Mouse (Mus musculus) kidney, embryonic 16.5 days (tissue): ENCODE measurements at regions not wholly inside any gene's neighbourhood (a gene's known extent, or its start where the extent isn't known, plus 50 kb on each side); places are given as distances from the start of the nearest gene placed in this dataset.

Source experiments
- ATAC-seq: fragments of 200-750 bp; cut with Nextera tagmentation; 2 replicates; pipeline ENCODE4 v1.8.0; 2017; ENCODE audit warnings: moderate TSS enrichment; ENCODE audit not compliant: low FRiP score, low TSS enrichment
- H3K27ac ChIP-seq: fragments of 300-500 bp; sonication (generic); 2 replicates; pipeline ENCODE4 v1.5.1; 2014; ENCODE audit warnings: low read length
- H3K27me3 ChIP-seq: fragments of 300-500 bp; sonication (generic); 2 replicates; pipeline ENCODE4 v1.6.1; 2014; ENCODE audit warnings: low read length, control low read depth, mixed read lengths; ENCODE audit not compliant: insufficient read depth
- H3K36me3 ChIP-seq: fragments of 300-500 bp; sonication (generic); 2 replicates; pipeline ENCODE4 v1.6.1; 2014; ENCODE audit warnings: low read length, control low read depth, mixed read lengths; ENCODE audit not compliant: insufficient read depth
- H3K4me1 ChIP-seq: fragments of 300-500 bp; sonication (generic); 2 replicates; pipeline ENCODE4 v1.6.1; 2014; ENCODE audit warnings: low read length, control low read depth, mixed read lengths; ENCODE audit not compliant: insufficient read depth
- H3K4me2 ChIP-seq: fragments of 300-500 bp; sonication (generic); replicated peaks from 2 replicates; pipeline ENCODE4 v1.6.1; 2014; ENCODE audit warnings: low read depth, low read length
- H3K4me3 ChIP-seq: fragments of 300-500 bp; sonication (generic); 2 replicates; pipeline ENCODE4 v1.5.1; 2014; ENCODE audit warnings: mild to moderate bottlenecking, low read length
- H3K9ac ChIP-seq: fragments of 300-500 bp; sonication (generic); replicated peaks from 2 replicates; pipeline ENCODE4 v1.6.1; 2014; ENCODE audit warnings: low read length
- H3K9me3 ChIP-seq: fragments of 300-500 bp; sonication (generic); 2 replicates; pipeline ENCODE4 v1.6.1; 2016; ENCODE audit warnings: low read length, control low read depth
- WGBS: fragments of 180-500 bp; shearing (Covaris S2); extraction: QIAGEN DNeasy Blood & Tissue Kit; methylation state at CpG from one replicate; pipeline ENCODE4 v1.1.7; 2014; 5-methylcytosine and 5-hydroxymethylcytosine counted together

GRCm38 (mm10) chr2:166429918-166430317 lies 274.5 kb upstream of the Sulf2 start:
- H3K4me3 ChIP-seq = no peak overlapping the region
- no peaks in the 10 kb centered on the region for H3K27me3 ChIP-seq
- ATAC-seq = no peak
- H3K9me3 ChIP-seq = no peaks in the 10 kb centered on the region
- H3K9ac ChIP-seq = no peak overlapping the region
- H3K27ac ChIP-seq = no peak overlapping the region
- H3K4me1 ChIP-seq = peaks cover 24% of the 10 kb centered on the region
- H3K4me2 ChIP-seq = no peak overlapping the region
- WGBS = 54% methylated on average over 5 of the region's 5 CpGs
- H3K36me3 ChIP-seq = no peaks in the 10 kb centered on the region

- peaks cover 20% of the 10 kb centered on the region for H3K4me1 ChIP-seq
- WGBS = 86% methylated on average over 12 of the region's 12 CpGs
- H3K36me3 ChIP-seq = no peaks in the 10 kb centered on the region
- no peak overlapping the region for H3K27ac ChIP-seq
- no peak overlapping the region for H3K4me2 ChIP-seq
- no peaks in the 10 kb centered on the region for H3K27me3 ChIP-seq
- no peak overlapping the region for H3K9ac ChIP-seq
- ATAC-seq = no peak
- H3K4me3 ChIP-seq = no peak overlapping the region
- H3K9me3 ChIP-seq = no peaks in the 10 kb centered on the region
Measured at GRCm38 (mm10) chr2:166429494-166429893, 274.0 kb upstream of the Sulf2 start.

DNA sequence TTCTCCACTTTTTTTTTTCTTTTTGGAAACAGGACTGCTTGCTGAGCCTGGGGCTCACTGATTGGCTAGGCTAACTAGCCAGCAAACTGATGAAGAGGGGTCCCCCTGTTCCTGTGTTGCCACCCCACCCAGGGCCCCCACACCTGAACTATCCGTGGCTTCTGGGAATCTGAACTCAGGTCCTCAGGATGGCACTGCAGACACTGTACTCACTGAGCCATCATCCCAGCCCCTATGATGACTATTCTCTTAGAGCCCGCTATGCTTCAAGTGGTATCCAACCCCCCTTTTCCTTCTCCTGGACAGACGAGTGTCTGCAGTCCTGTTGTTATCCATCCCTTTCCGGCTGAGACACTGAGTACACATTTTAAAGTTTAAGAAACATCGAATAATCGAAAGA lies 271.9 kb upstream of the Sulf2 start:
- H3K4me1 ChIP-seq = peaks cover 14% of the 10 kb centered on the region
- 77% methylated on average over 6 of the region's 6 CpGs for WGBS
- no peak overlapping the region for H3K9ac ChIP-seq
- no peak for ATAC-seq
- no peak overlapping the region for H3K4me2 ChIP-seq
- H3K4me3 ChIP-seq = no peak overlapping the region
- no peak overlapping the region for H3K27ac ChIP-seq
- H3K36me3 ChIP-seq = no peaks in the 10 kb centered on the region
- H3K9me3 ChIP-seq = no peaks in the 10 kb centered on the region
- H3K27me3 ChIP-seq = no peaks in the 10 kb centered on the region

DNA sequence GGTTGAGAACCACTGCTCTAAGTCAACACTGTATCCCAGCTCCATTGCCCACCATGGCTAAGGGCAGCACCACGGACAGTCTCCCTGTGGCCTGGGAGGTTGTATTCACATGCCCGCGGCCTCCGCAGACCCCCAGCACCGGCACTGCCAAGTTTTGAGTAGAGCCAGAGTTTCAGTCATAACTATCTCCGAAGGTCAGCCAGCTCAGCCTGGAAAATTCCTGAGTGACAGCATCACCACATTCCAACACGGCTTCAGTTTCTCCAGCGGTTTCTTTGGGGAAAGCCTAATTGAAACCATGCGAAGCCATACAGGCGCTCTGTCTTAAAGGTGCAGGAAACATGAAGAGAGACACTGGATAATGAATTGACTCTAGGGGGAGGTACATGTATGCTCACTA lies 271.5 kb upstream of the Sulf2 start:
- no peak overlapping the region for H3K27ac ChIP-seq
- 24% methylated on average over 10 of the region's 10 CpGs for WGBS
- H3K4me2 ChIP-seq = no peak overlapping the region

GRCm38 (mm10) chr2:166426457-166426856 lies 271.0 kb upstream of the Sulf2 start:
- H3K27me3 ChIP-seq = no peaks in the 10 kb centered on the region
- H3K27ac ChIP-seq = no peak overlapping the region
- H3K4me3 ChIP-seq = no peak overlapping the region
- peak; percentile 39; the same call in 1 of the 2 replicates for ATAC-seq
- peaks cover 14% of the 10 kb centered on the region for H3K4me1 ChIP-seq
- WGBS = 64% methylated on average over 6 of the region's 6 CpGs
- no peak overlapping the region for H3K9ac ChIP-seq
- no peak overlapping the region for H3K4me2 ChIP-seq
- no peaks in the 10 kb centered on the region for H3K9me3 ChIP-seq
- H3K36me3 ChIP-seq = no peaks in the 10 kb centered on the region

More for the DNA sequence above, 271.5 kb upstream of the Sulf2 start:
- H3K9me3 ChIP-seq = no peaks in the 10 kb centered on the region
- H3K4me3 ChIP-seq = no peak overlapping the region
- H3K9ac ChIP-seq = no peak overlapping the region
- peak; percentile 58; the same call in 1 of the 2 replicates for ATAC-seq
- peaks cover 14% of the 10 kb centered on the region for H3K4me1 ChIP-seq
- H3K27me3 ChIP-seq = no peaks in the 10 kb centered on the region
- no peaks in the 10 kb centered on the region for H3K36me3 ChIP-seq

DNA sequence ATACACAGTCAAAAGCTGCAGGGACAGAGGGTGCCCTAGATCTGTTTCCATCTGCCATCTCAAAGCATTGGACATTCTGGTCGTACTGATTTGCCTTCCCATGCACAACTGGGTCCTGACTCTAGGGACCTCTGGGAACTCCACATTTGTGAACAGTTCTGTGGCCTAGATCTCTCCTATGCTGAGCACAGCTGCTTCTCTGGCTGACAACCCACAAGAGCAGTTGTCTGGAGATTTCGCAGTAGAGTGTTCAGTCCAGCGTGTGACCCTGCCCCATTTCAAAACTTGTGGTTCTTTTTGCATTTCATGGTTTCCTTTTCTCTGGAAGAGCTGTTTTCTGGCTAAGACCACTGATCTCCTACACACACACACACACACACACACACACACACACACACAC lies 269.7 kb upstream of the Sulf2 start:
- Histone ChIP-seq H3K9ac (no peak overlapping the region), H3K27me3 (no peaks in the 10 kb centered on the region), H3K36me3 (no peaks in the 10 kb centered on the region), H3K4me1 (peaks cover 14% of the 10 kb centered on the region), H3K27ac (no peak overlapping the region), H3K9me3 (no peaks in the 10 kb centered on the region), H3K4me2 (no peak overlapping the region), H3K4me3 (no peak overlapping the region)
- ATAC-seq = no peak
- WGBS = 83% methylated on average over 3 of the region's 3 CpGs

- ATAC-seq = no peak
- H3K27ac ChIP-seq = no peak overlapping the region
- H3K4me3 ChIP-seq = no peak overlapping the region
- H3K9ac ChIP-seq = no peak overlapping the region
- H3K4me2 ChIP-seq = no peak overlapping the region
- peaks cover 14% of the 10 kb centered on the region for H3K4me1 ChIP-seq
- no peaks in the 10 kb centered on the region for H3K36me3 ChIP-seq
- WGBS = 75% methylated on average over 6 of the region's 6 CpGs
- H3K9me3 ChIP-seq = no peaks in the 10 kb centered on the region
- no peaks in the 10 kb centered on the region for H3K27me3 ChIP-seq
Measured at GRCm38 (mm10) chr2:166423132-166423660, 267.7 kb upstream of the Sulf2 start.

GRCm38 (mm10) chr2:166420275-166420674 lies 264.8 kb upstream of the Sulf2 start:
- no peaks in the 10 kb centered on the region for H3K36me3 ChIP-seq
- H3K27ac ChIP-seq = no peak overlapping the region
- no peaks in the 10 kb centered on the region for H3K9me3 ChIP-seq
- H3K4me3 ChIP-seq = no peak overlapping the region
- H3K9ac ChIP-seq = no peak overlapping the region
- 67% methylated on average over 8 of the region's 8 CpGs for WGBS
- H3K27me3 ChIP-seq = no peaks in the 10 kb centered on the region
- H3K4me2 ChIP-seq = no peak overlapping the region
- H3K4me1 ChIP-seq = no peaks in the 10 kb centered on the region
- ATAC-seq = no peak

DNA sequence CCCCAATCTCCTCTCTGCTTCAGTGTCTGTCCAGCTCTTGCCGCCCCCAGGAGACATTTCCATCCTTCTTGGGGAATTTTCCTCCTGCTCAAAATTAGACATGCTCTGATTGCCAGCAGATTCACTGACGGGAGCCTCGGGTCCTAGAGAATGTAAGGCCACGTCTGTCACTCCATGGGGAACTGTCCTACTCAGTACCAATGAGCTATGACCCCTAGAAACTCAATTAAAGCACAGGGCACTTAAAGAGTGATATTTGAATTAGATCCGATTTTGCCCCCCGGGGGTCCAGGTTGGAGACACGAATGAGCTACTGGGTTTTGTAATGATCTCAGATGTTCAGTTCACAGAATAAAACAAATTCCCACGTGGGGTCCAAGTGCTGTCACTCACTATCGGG lies 263.8 kb upstream of the Sulf2 start:
- H3K27me3 ChIP-seq = no peaks in the 10 kb centered on the region
- ATAC-seq = no peak
- H3K36me3 ChIP-seq = no peaks in the 10 kb centered on the region
- H3K4me1 ChIP-seq = no peaks in the 10 kb centered on the region
- H3K27ac ChIP-seq = no peak overlapping the region
- no peak overlapping the region for H3K4me2 ChIP-seq
- no peaks in the 10 kb centered on the region for H3K9me3 ChIP-seq
- no peak overlapping the region for H3K4me3 ChIP-seq
- WGBS = 76% methylated on average over 9 of the region's 9 CpGs
- H3K9ac ChIP-seq = no peak overlapping the region

- Histone ChIP-seq H3K4me2 (no peak overlapping the region), H3K9me3 (no peaks in the 10 kb centered on the region), H3K4me1 (no peaks in the 10 kb centered on the region), H3K27me3 (no peaks in the 10 kb centered on the region), H3K27ac (no peak overlapping the region), H3K36me3 (no peaks in the 10 kb centered on the region), H3K4me3 (no peak overlapping the region), H3K9ac (no peak overlapping the region)
- no peak for ATAC-seq
- whole genome bisulfite sequencing = 85% methylated on average over 8 of the region's 8 CpGs
Measured at GRCm38 (mm10) chr2:166418279-166418678, 262.8 kb upstream of the Sulf2 start.
